In genomic region chr1:153485201-153485796, GRCm38 (mm10) we compare ENCODE assay signal across 8 mouse cellular contexts. TPM values are rescaled to one million over a fixed set of nuclear protein-coding genes. Genes with fewer than 3 reads are reported as not detected.
DNase-seq lines count a peak whose midpoint lies in the region; ATAC-seq and TF ChIP-seq lines count a peak whose summit lies in the region.

No protein-coding gene starts in this region.

- H3K27ac ChIP-seq in heart, embryonic 15.5 days = no peak overlapping the region
- no peak overlapping the region for H3K27ac ChIP-seq in bone marrow macrophage, adult 2 months (ENCODE audit: insufficient read depth, low read depth, low read length)
- H3K27ac ChIP-seq in hindbrain, embryonic 15.5 days (replicated peaks) = no peak overlapping the region
- 0 out of 2 replicates have a peak overlapping the region, but pooled peaks have one; percentile 30 for H3K27ac ChIP-seq in midbrain, embryonic 13.5 days
- no peak overlapping the region for H3K27ac ChIP-seq in cerebellum, adult 2 months (ENCODE audit: insufficient read depth, low read length)

- 46% methylated on average over 2 of the region's 2 CpGs for WGBS in heart, embryonic 15.5 days
- 40% methylated on average over 2 of the region's 2 CpGs for WGBS in hindbrain, embryonic 15.5 days
- 41% methylated on average over 2 of the region's 2 CpGs for WGBS in midbrain, embryonic 13.5 days
- WGBS in cerebellum, adult 2 months = 39% methylated on average over 2 of the region's 2 CpGs

- H3K9ac ChIP-seq in heart, embryonic 15.5 days = peak overlapping the region; percentile 28; the same call in 1 of the 2 replicates
- H3K9ac ChIP-seq in hindbrain, embryonic 15.5 days = peak overlapping the region; percentile 4; the same call in 1 of the 2 replicates
- peak overlapping the region; percentile 59 for H3K9ac ChIP-seq in midbrain, embryonic 13.5 days (replicated peaks)

- H3K27me3 ChIP-seq in heart, embryonic 15.5 days = no peaks in the 10 kb centered on the region
- H3K27me3 ChIP-seq in hindbrain, embryonic 15.5 days = no peaks in the 10 kb centered on the region
- H3K27me3 ChIP-seq in midbrain, embryonic 13.5 days = no peaks in the 10 kb centered on the region
- no peaks in the 10 kb centered on the region for H3K27me3 ChIP-seq in cerebellum, adult 2 months (ENCODE audit: control insufficient read depth, insufficient read depth, low read length)

- H3K4me3 ChIP-seq in heart, embryonic 15.5 days = peak overlapping the region; percentile 34
- peak overlapping the region; percentile 48 for H3K4me3 ChIP-seq in bone marrow macrophage, adult 2 months (ENCODE audit: insufficient read depth, low read length)
- peak overlapping the region; percentile 77 for H3K4me3 ChIP-seq in hindbrain, embryonic 15.5 days
- H3K4me3 ChIP-seq in midbrain, embryonic 13.5 days (replicated peaks) = peak overlapping the region; percentile 99
- H3K4me3 ChIP-seq in cerebellum, adult 2 months (replicated peaks; ENCODE audit: insufficient read depth, low read depth, low read length) = no peak overlapping the region

- peaks cover 22% of the 10 kb centered on the region for H3K36me3 ChIP-seq in heart, embryonic 15.5 days
- H3K36me3 ChIP-seq in hindbrain, embryonic 15.5 days = peaks cover 17% of the 10 kb centered on the region
- peaks cover 21% of the 10 kb centered on the region for H3K36me3 ChIP-seq in midbrain, embryonic 13.5 days

- H3K4me2 ChIP-seq in heart, embryonic 15.5 days = peak overlapping the region; percentile 62
- H3K4me2 ChIP-seq in hindbrain, embryonic 15.5 days = peak overlapping the region; percentile 90
- H3K4me2 ChIP-seq in midbrain, embryonic 13.5 days (replicated peaks) = peak overlapping the region; percentile 95

- peaks cover 26% of the 10 kb centered on the region for H3K4me1 ChIP-seq in heart, embryonic 15.5 days (replicated peaks)
- peaks cover 22% of the 10 kb centered on the region for H3K4me1 ChIP-seq in bone marrow macrophage, adult 2 months (ENCODE audit: control insufficient read depth, insufficient read depth, low read length)
- H3K4me1 ChIP-seq in hindbrain, embryonic 15.5 days (replicated peaks) = peaks cover 29% of the 10 kb centered on the region
- H3K4me1 ChIP-seq in midbrain, embryonic 13.5 days (replicated peaks) = peaks cover 39% of the 10 kb centered on the region
- H3K4me1 ChIP-seq in cerebellum, adult 2 months (ENCODE audit: control insufficient read depth, insufficient read depth, low read length) = peaks cover 4% of the 10 kb centered on the region; the same call in 1 of the 2 replicates

- no peak for ATAC-seq in heart, embryonic 15.5 days (replicated peaks; ENCODE audit: insufficient number of reproducible peaks, insufficient read depth, low FRiP score, low read depth)
- ATAC-seq in hindbrain, embryonic 15.5 days (ENCODE audit: low FRiP score, low read depth) = no peak
- no peak for ATAC-seq in midbrain, embryonic 13.5 days
- ATAC-seq in inflammation-experienced regulatory T-cells, adult 6 months = no peak

- DNase-seq in heart, adult 18-20 months = no peak
- no peak for DNase-seq in cerebellum, adult 2 months
- DNase-seq in thymus, postnatal 36 days = no peak

- no peaks in the 10 kb centered on the region for H3K9me3 ChIP-seq in heart, embryonic 15.5 days (replicated peaks)
- H3K9me3 ChIP-seq in hindbrain, embryonic 15.5 days = no peaks in the 10 kb centered on the region
- H3K9me3 ChIP-seq in midbrain, embryonic 13.5 days = no peaks in the 10 kb centered on the region

- no peak for TF ChIP-seq CTCF in bone marrow macrophage, adult 2 months (IDR thresholded peaks at IDR 0.05; ENCODE audit: low read depth, low read length)
- no peak for TF ChIP-seq CTCF in cerebellum, adult 2 months (IDR thresholded peaks at IDR 0.05; ENCODE audit: borderline replicate concordance, insufficient read depth, low read depth, low read length)

- no peak for TF ChIP-seq POLR2A in bone marrow macrophage, adult 2 months (IDR thresholded peaks at IDR 0.05; ENCODE audit: borderline replicate concordance, low read depth, low read length)
- TF ChIP-seq POLR2A in cerebellum, adult 2 months (IDR thresholded peaks at IDR 0.05; ENCODE audit: borderline replicate concordance, insufficient read depth, low read length) = no peak

RNA-seq across cellular contexts. Expression of gene Dhx9, which starts 2.2 kb away (rescaled TPM):
- 17.2 and 18.1 TPM in 2 replicates for polyA plus RNA-seq in heart, embryonic 15.5 days (2015; fragmentation: Nextera tagmentation; extraction: Ambion mirVana)
- 10 to 100 TPM; 41.4 to 46.0 TPM for total RNA-seq in heart, adult 18-20 months (2021)
- polyA plus RNA-seq in bone marrow macrophage, adult 2 months (2012; ENCODE audit: insufficient read depth, insufficient read length, missing spikeins) = 61.2 and 67.9 TPM in 2 replicates
- 23.5 and 32.2 TPM in 2 replicates for polyA plus RNA-seq in hindbrain, embryonic 15.5 days (2015; fragmentation: Nextera tagmentation; extraction: Ambion mirVana)
- 51.6 and 53.7 TPM in 2 replicates for polyA plus RNA-seq in midbrain, embryonic 13.5 days (2015; fragmentation: Nextera tagmentation; extraction: Ambion mirVana)
- polyA plus RNA-seq in cerebellum, adult 2 months (2012; rRNA removed) = 57.5 and 63.0 TPM in 2 replicates
- 10 to 100 TPM; 24.1 to 31.8 (median 26.8) TPM for polyA plus RNA-seq in inflammation-experienced regulatory T-cells, adult 6 months (2017; shearing (Covaris generic))

Comparison
In these comparisons a context has a peak if more than half of its experiments do, and no peak if none do; other contexts are left out.
1. H3K9ac ChIP-seq: peak in every context shown above with its lines; median percentile 59 in midbrain, embryonic 13.5 days; 28 in heart, embryonic 15.5 days; 4 in hindbrain, embryonic 15.5 days.